Mouse (Mus musculus) heart, postnatal 14 days (tissue): ENCODE results near the gene Zfp738. TPM values are rescaled to one million over a fixed set of nuclear protein-coding genes. Genes with fewer than 3 reads are reported as not detected.
"Not testable (repeated sequence)": the region's sequence is repeated elsewhere in the genome, so short reads cannot be mapped to it uniquely, and the experiment has no call there.

Experiments
- DNase-seq, 2 experiments: peaks; one replicate each; pipeline ENCODE4 v3.0.0; 2021 to 2022
- intact Hi-C: fragments of 180-260 bp; cut with DNase I; formaldehyde crosslinking; loops from one replicate; pipeline ENCODE4 v1.15.1; 2025
- long read RNA-seq, 2 experiments: library from polyadenylated mRNA; stranded (forward); transcript quantifications; one replicate each; pipeline ENCODE4 v2.0.0; 2021
- total RNA-seq, 2 experiments: library from RNA; stranded (reverse); gene quantifications; 2 replicates each; pipeline ENCODE4 v1.2.3; 2021

The Zfp738 gene
- 1 to 10 TPM; 6.4 to 7.1 TPM for total RNA-seq
- long read RNA-seq, experiment 1, partial matches to known transcripts, result 0 of 2 reads
- long read RNA-seq, experiment 1, other reads (novel, unspliced or antisense), result 1 of 2 reads
- long read RNA-seq, experiment 2, partial matches to known transcripts, result 0 of 3 reads
- long read RNA-seq, experiment 2, other reads (novel, unspliced or antisense), result 3 of 3 reads

- DNase-seq, result no peak
- intact Hi-C loops, result no loop called here
Measured at GRCm38 (mm10) chr13:67686971-67687370, at the start of gene Zfp738. Gene Zfp738, minus strand, starts transcription at chr13:67687071.

DNA sequence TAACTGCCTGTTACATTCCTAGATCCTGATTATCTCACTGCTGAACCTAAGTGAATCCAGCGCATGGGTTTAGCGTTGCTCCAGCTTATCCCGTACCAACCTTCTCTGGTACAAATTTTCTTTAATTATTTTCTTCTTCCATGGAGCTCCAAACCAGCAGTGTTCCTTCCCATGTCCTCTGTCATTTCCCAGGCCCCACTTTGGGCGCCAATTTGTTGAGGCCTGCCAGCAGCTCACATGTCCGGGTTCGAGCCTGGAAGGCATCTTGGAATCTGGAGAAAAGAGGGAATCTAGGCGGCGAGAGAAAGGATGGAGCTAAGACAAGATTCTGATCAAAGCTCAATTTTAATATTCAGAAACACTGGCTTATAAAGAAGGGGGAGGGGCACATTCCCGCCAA lies 47.5 kb upstream of the Zfp738 start:
- intact Hi-C loops, DNase-seq: not testable (repeated sequence)

- intact Hi-C loops, result loop anchor here (5.0 to 10.0 kb wide), 4 partner anchors 48 to 425 kb away; partner anchors contain the start of genes Gm10037, Gm49345, Zfp457 and Zfp493
- peak in 1 of 2 experiments; percentile 25 for DNase-seq
Measured at GRCm38 (mm10) chr13:67729441-67729840, 42.6 kb upstream of the Zfp738 start.

DNA sequence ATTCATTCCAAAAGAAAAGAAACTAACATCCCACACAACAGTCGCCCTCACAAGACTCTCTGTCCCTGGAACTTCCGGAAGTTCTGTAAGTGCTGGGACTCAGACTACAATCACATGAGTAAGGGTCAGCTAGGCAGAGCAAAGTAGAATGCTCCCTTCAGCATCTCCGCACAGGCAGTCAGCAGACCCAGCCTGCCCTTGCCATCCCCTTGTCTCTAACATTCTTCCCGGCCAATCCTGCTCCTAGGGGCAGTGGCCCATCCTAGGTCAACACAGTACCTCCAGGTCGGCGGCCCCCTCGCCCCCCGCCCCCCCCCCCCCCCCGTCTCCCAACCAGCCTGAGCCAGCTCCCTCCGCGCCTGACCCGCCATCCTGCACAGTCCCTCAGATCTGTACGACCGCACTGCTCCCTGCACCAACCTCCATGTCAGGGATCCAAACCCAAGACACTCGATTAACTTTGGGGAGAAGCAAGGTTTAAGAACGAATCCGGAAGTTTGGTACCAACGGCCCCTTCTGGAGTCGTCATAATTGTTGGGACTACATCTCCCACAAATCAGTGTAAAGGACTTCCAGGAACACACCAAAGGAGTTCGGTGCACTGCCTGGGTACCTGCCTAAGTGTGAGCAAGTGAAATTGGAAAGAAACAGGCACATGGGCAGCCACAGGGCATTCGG lies 41.9 kb upstream of the Zfp738 start, which contains the start of gene Zfp65:
Zfp65 (minus strand) TSS at position 533 of the 678 bp plus-strand sequence.
- peak; percentile 25 to 52 for DNase-seq
- intact Hi-C loops, result loop anchor here (5.0 to 10.0 kb wide), 4 partner anchors 49 to 424 kb away; partner anchors contain the start of genes Gm10037, Gm49345, Zfp457 and Zfp493

- intact Hi-C loops, result loop anchor here (5.0 to 10.0 kb wide), 4 partner anchors 49 to 423 kb away; partner anchors contain the start of genes Gm10037, Gm49345, Zfp457 and Zfp493
- no peak for DNase-seq
Measured at GRCm38 (mm10) chr13:67728106-67728505, 41.2 kb upstream of the Zfp738 start.

DNA sequence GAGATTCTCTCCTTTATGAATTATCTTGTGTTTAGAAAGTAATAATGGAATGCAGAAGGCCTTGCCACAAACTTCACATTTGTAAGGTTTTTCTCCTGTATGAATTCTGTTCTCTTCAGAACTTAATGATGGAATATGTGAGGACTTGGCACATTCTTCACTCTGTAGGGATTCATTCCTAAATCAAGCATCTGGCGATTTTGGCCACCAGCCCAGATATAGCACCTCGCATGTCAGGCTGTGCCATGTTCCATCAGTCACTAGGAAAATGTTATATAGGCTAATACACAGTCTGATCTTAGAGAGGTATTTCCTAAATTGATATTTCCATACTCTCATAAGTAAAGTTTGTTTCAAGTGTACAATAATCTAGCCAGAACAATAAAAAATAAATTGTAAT lies 38.5 kb upstream of the Zfp738 start:
- intact Hi-C loops, result loop anchor here (2.0 to 10.0 kb wide), 5 partner anchors 43 to 421 kb away; partner anchors contain the start of genes Gm10037, Gm49345, Zfp457 and Zfp493
- not testable (repeated sequence) for DNase-seq

DNA sequence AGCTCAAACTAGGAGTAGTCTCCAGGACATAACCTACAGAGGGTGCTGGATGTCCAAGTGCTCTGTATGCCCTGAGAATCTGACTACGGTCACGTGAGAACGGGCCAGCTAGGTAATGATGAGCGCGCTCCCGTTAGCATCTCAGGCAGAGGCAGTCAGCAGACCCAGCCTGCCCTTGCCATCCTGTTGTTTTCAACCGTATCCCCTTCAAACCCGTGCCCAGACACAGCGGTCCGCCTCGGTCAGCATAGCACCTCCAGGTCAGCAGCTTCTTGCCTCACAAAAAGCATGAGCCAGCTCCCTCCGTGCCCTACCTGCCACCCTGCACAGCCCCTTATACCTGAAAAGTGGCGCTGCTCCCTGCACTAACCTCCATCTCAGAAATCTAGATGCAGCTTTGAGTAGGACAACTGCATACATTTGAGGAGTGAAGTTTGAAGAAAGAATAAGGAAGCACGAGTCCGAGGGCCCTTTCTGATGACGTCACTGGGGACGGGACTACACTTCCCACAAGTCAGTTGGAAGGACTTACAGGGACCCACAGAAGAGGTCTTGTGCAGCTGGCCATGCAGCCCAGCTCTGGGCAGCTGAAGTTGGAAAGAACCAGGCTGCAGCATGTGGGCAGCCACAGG lies 37.1 kb upstream of the Zfp738 start:
- intact Hi-C loops, result loop anchor here (2.0 to 10.0 kb wide), 3 partner anchors 33 to 419 kb away; partner anchors contain the start of genes Zfp457 and Zfp85

DNA sequence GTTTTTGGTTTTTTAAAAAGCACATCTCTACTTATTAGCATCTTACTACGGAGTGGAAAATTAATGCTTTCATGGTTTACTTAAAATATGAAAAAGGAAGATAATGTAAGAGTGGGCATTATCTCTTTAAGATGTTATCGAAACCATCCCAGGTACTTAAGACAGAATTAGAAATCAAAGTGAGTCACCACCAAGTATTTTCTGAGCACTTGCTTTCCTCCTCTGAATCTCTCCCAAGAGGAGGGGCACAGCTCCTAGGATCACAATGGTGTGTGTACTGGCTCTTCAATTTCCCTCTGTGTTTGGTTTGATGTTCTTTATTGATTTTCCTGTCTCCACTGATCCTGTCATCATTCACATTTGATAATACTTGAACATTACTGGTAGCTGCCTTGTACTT lies 3.0 kb downstream of the Zfp738 start:
- not testable (repeated sequence) for DNase-seq
- intact Hi-C loops, result loop anchor here (2.0 to 5.0 kb wide), 3 partner anchors 41 to 161 kb away; partner anchors contain the start of genes Gm49345 and Zfp729a

More for the DNA sequence above, 37.1 kb upstream of the Zfp738 start:
- DNase-seq, result peak; percentile 79 to 90

DNA sequence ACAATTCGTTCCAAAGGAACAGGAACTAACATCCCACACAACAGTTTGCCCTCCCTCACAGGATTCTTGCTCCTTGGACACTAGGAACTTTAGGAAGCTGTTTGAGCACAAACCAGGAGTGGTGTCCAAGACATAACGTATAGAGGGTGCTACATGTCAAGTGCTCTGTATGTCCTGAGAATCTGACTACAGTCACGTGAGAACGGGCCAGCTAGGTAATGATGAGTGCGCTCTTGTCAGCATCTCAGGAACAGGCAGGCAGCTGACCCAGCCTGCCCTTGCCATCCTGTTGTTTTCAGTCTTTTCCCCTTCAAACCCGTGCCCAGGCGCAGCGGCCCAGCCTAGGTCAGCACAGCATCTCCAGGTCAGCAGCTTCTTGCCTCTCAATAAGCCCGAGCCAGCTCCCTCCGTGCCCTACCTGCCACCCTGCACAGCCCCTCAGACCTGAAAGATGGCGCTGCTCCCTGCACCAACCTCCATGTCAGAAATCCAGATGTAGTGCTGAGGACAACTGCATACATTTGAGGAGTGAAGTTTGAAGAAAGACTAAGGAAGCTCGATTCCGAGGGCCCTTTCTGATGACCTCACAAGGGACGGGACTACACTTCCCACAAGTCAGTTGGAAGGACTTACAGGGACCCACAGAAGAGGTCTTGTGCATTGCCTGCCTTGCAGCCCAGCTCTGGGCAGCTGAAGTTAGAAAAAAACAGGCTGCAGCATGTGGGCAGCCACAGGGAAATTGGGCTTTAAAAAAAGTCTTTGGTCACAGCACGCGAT lies 3.7 kb downstream of the Zfp738 start:
- intact Hi-C loops, result loop anchor here (2.0 to 5.0 kb wide), 3 partner anchors 42 to 162 kb away; partner anchors contain the start of genes Gm49345 and Zfp729a
- DNase-seq, result peak; percentile 72 to 87

- intact Hi-C loops, result no loop called here
- no peak for DNase-seq
Measured at GRCm38 (mm10) chr13:67674902-67675301, 12.0 kb downstream of the Zfp738 start.

GRCm38 (mm10) chr13:67652496-67652895 lies 34.4 kb downstream of the Zfp738 start:
- DNase-seq, result no peak
- intact Hi-C loops, result no loop called here

- intact Hi-C loops, result loop anchor here (2.0 to 5.0 kb wide), 4 partner anchors 29 to 205 kb away; partner anchors contain the start of genes Zfp65 and Zfp729b
- peak; percentile 76 to 89 for DNase-seq
Measured at GRCm38 (mm10) chr13:67637294-67638007, 49.4 kb downstream of the Zfp738 start, which contains the start of the genes Gm49345 and Zfp729a. Gene Gm49345, minus strand, starts transcription at chr13:67637769. Gene Zfp729a, minus strand, starts transcription at chr13:67637791.

DNA sequence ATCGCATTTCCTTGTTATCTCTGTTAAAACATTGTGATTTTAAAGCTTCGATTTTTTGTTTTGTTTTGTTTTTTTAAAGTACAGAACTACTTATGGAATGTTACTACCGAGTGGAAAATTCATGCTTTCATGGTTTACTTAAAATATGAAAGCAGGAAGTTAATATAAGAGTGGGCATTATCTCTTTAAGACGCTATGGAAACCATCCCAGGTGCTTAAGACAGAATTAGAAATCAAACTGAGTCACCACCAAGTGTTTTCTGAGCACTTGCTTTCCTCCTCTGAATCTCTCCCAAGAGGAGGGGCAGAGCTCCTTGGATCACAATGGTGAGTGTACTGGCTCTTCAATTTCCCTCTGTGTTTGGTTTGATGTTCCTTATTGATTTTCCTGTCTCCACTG lies 76.8 kb downstream of the Zfp738 start:
- intact Hi-C loops, result no loop called here
- no peak for DNase-seq

GRCm38 (mm10) chr13:67609066-67609876 lies 77.6 kb downstream of the Zfp738 start, which contains the start of gene Zfp729b:
Gene Zfp729b, minus strand, starts transcription at chr13:67609707.
- intact Hi-C loops, result loop anchor here (2.0 to 5.0 kb wide), 2 partner anchors 28 to 342 kb away; partner anchors contain the start of genes Gm49345 and Zfp729a
- peak; percentile 84 to 94 for DNase-seq
